Mouse (Mus musculus): Measurements from ENCODE around the gene Gm26558. TPM values are rescaled to one million over a fixed set of nuclear protein-coding genes. Genes with fewer than 3 reads are reported as not detected.

The Gm26558 gene
- 5.2 and 5.4 TPM in 2 replicates for polyA plus RNA-seq (2014; fragmentation: Nextera tagmentation; extraction: Ambion mirVana)

DNA sequence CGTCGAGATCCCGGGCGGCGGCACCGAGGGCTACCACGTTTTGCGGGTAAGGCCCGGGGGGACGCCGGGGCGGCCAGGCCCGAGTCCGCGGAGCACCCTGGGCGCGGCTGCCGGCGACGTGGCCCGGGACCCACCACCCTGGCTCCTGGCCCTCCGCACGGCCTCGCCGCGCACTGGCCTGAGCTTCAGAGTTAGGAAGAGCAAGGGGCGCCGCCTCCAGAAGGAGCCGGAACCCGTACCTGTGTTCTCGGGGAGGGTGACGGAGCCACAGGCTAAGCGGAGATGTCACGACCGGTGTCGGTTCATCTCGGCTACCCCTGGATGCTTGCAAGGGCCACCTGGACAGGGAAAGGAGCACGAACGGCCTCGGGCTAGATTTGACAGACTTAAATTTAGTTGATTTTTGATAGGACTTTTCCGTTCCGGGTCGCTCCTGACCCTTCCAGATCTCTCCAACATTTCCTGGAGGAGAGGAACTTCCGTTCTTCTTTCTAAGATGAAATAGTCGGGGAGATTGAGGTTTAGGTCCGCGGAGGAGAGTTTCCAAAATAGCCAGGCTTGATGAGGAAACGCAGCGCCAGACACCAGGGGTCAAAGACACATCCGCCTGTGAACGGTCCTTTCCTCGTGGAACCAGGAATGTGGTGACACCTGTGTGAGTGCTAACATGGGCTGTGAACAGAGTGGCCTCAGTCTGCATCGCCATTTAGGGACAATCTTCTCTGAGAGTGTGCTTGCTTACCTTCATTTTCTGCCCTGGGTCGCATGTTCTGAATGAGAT, at the start of gene Gm26558:
TSS of gene Gm26558 (minus strand) at position 394 of the 781 bp plus-strand sequence.
- peak; percentile 80 for ATAC-seq (replicated peaks; ENCODE audit: low FRiP score, low TSS enrichment, low read depth)

DNA sequence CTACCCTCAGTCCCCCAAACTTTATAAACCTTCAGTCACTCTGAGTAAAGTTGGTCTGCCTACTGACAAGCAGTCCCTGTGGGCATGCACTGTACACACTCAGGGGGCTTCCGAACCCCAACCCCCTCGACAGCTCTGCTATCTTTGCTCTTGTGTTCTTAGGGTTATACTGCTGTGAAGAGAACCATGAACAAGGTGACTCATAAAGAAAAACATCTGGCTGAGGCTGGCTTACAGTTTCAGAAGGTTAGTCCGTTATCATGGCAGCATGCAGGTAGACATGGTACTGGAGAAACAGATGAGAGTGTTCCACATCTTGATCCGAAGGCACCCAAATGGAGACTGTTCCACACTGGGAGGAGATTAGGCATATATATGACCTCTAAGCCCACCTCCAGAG, 49.0 kb upstream of the Gm26558 start:
- 95% methylated on average over 4 of the region's 4 CpGs for WGBS
- Histone ChIP-seq H3K4me1 (replicated peaks; ENCODE audit: control insufficient read depth, insufficient read depth, low read length) (no peaks in the 10 kb centered on the region), H3K4me2 (ENCODE audit: low read length) (no peak overlapping the region), H3K4me3 (ENCODE audit: low read depth, low read length) (no peak overlapping the region), H3K27me3 (replicated peaks; ENCODE audit: control insufficient read depth, insufficient read depth, low read length) (no peaks in the 10 kb centered on the region), H3K9ac (ENCODE audit: low read length) (no peak overlapping the region), H3K27ac (ENCODE audit: low read depth) (no peak overlapping the region), H3K9me3 (ENCODE audit: control insufficient read depth, low read length) (no peaks in the 10 kb centered on the region), H3K36me3 (ENCODE audit: control insufficient read depth, insufficient read depth, low read length) (peaks cover 55% of the 10 kb centered on the region)
- DNase-seq (ENCODE audit: low spot score) (no peak), ATAC-seq (replicated peaks; ENCODE audit: low FRiP score, low TSS enrichment, low read depth) (no peak)

More for the DNA sequence above, at the start of gene Gm26558:
- Histone ChIP-seq H3K9me3 (ENCODE audit: control insufficient read depth, low read length) (no peaks in the 10 kb centered on the region), H3K36me3 (ENCODE audit: control insufficient read depth, insufficient read depth, low read length) (no peaks in the 10 kb centered on the region), H3K4me3 (ENCODE audit: low read depth, low read length) (peak within 1 kb of the TSS; percentile 96), H3K4me2 (ENCODE audit: low read length) (peak within 1 kb of the TSS; percentile 85), H3K27me3 (replicated peaks; ENCODE audit: control insufficient read depth, insufficient read depth, low read length) (no peaks in the 10 kb centered on the region), H3K27ac (ENCODE audit: low read depth) (peak within 1 kb of the TSS; percentile 91), H3K9ac (ENCODE audit: low read length) (peak within 1 kb of the TSS; percentile 98), H3K4me1 (replicated peaks; ENCODE audit: control insufficient read depth, insufficient read depth, low read length) (peaks cover 13% of the 10 kb centered on the region)
- under 1% methylated on average over 48 of the region's 54 CpGs for WGBS
- DNase-seq (ENCODE audit: low spot score) = peak; percentile 84

- no peak for ATAC-seq (replicated peaks; ENCODE audit: low FRiP score, low TSS enrichment, low read depth)
- Histone ChIP-seq H3K9me3 (ENCODE audit: control insufficient read depth, low read length) (no peaks in the 10 kb centered on the region), H3K9ac (ENCODE audit: low read length) (no peak overlapping the region), H3K27me3 (replicated peaks; ENCODE audit: control insufficient read depth, insufficient read depth, low read length) (no peaks in the 10 kb centered on the region), H3K4me3 (ENCODE audit: low read depth, low read length) (no peak overlapping the region), H3K36me3 (ENCODE audit: control insufficient read depth, insufficient read depth, low read length) (peaks cover 49% of the 10 kb centered on the region), H3K27ac (ENCODE audit: low read depth) (no peak overlapping the region), H3K4me1 (replicated peaks; ENCODE audit: control insufficient read depth, insufficient read depth, low read length) (no peaks in the 10 kb centered on the region), H3K4me2 (ENCODE audit: low read length) (no peak overlapping the region)
- no peak for DNase-seq (ENCODE audit: low spot score)
- WGBS = 90% methylated on average over 7 of the region's 7 CpGs
These were observed 48.3 kb upstream of the Gm26558 start for GRCm38 (mm10) chr2:70710236-70710635.

GRCm38 (mm10) chr2:70708986-70709730, 47.2 kb upstream of the Gm26558 start:
- Histone ChIP-seq H3K27ac (ENCODE audit: low read depth) (no peak overlapping the region), H3K4me2 (ENCODE audit: low read length) (no peak overlapping the region), H3K4me1 (replicated peaks; ENCODE audit: control insufficient read depth, insufficient read depth, low read length) (no peaks in the 10 kb centered on the region), H3K36me3 (ENCODE audit: control insufficient read depth, insufficient read depth, low read length) (peaks cover 38% of the 10 kb centered on the region), H3K9me3 (ENCODE audit: control insufficient read depth, low read length) (no peaks in the 10 kb centered on the region), H3K27me3 (replicated peaks; ENCODE audit: control insufficient read depth, insufficient read depth, low read length) (no peaks in the 10 kb centered on the region), H3K9ac (ENCODE audit: low read length) (no peak overlapping the region), H3K4me3 (ENCODE audit: low read depth, low read length) (no peak overlapping the region)
- ATAC-seq (replicated peaks; ENCODE audit: low FRiP score, low TSS enrichment, low read depth) = no peak
- WGBS = 74% methylated on average over 13 of the region's 13 CpGs
- DNase-seq (ENCODE audit: low spot score) = no peak

GRCm38 (mm10) chr2:70702403-70702802, 40.5 kb upstream of the Gm26558 start:
- Histone ChIP-seq H3K27me3 (replicated peaks; ENCODE audit: control insufficient read depth, insufficient read depth, low read length) (no peaks in the 10 kb centered on the region), H3K27ac (ENCODE audit: low read depth) (no peak overlapping the region), H3K9ac (ENCODE audit: low read length) (no peak overlapping the region), H3K4me3 (ENCODE audit: low read depth, low read length) (no peak overlapping the region), H3K36me3 (ENCODE audit: control insufficient read depth, insufficient read depth, low read length) (no peaks in the 10 kb centered on the region), H3K4me1 (replicated peaks; ENCODE audit: control insufficient read depth, insufficient read depth, low read length) (no peaks in the 10 kb centered on the region), H3K4me2 (ENCODE audit: low read length) (no peak overlapping the region), H3K9me3 (ENCODE audit: control insufficient read depth, low read length) (no peaks in the 10 kb centered on the region)
- DNase-seq (ENCODE audit: low spot score) = no peak
- 35% methylated on average over 5 of the region's 5 CpGs for WGBS
- ATAC-seq (replicated peaks; ENCODE audit: low FRiP score, low TSS enrichment, low read depth) = no peak

- ATAC-seq (replicated peaks; ENCODE audit: low FRiP score, low TSS enrichment, low read depth) = no peak
- H3K9me3 ChIP-seq (ENCODE audit: control insufficient read depth, low read length) = no peaks in the 10 kb centered on the region
- H3K36me3 ChIP-seq (ENCODE audit: control insufficient read depth, insufficient read depth, low read length) = no peaks in the 10 kb centered on the region
- no peak overlapping the region for H3K27ac ChIP-seq (ENCODE audit: low read depth)
- H3K4me3 ChIP-seq (ENCODE audit: low read depth, low read length) = no peak overlapping the region
- no peaks in the 10 kb centered on the region for H3K27me3 ChIP-seq (replicated peaks; ENCODE audit: control insufficient read depth, insufficient read depth, low read length)
- 66% methylated on average over 9 of the region's 9 CpGs for WGBS
- H3K4me1 ChIP-seq (replicated peaks; ENCODE audit: control insufficient read depth, insufficient read depth, low read length) = no peaks in the 10 kb centered on the region
- DNase-seq (ENCODE audit: low spot score) = no peak
- H3K4me2 ChIP-seq (ENCODE audit: low read length) = no peak overlapping the region
- H3K9ac ChIP-seq (ENCODE audit: low read length) = no peak overlapping the region
These were observed 39.7 kb upstream of the Gm26558 start for GRCm38 (mm10) chr2:70701571-70701970.

DNA sequence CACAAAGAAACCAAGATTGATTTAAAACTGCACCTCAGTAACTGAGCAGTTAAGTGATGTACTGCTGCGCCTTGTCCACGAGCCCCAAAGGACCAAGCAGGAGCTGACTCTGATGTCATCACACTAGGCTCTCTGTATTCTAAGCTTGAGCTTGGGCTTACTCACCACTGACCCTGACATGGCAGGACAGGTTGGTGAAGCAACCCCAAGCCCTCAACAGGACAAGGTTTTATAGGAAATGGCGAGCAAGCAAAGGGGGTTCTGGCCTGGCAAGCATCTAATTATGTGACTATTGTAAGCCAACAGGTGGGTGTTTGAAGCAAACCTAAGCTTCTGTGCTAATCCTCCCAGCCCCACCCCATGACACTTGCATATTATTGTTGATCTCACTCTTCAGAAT, 38.9 kb upstream of the Gm26558 start:
- Histone ChIP-seq H3K27me3 (replicated peaks; ENCODE audit: control insufficient read depth, insufficient read depth, low read length) (no peaks in the 10 kb centered on the region), H3K4me3 (ENCODE audit: low read depth, low read length) (no peak overlapping the region), H3K4me2 (ENCODE audit: low read length) (no peak overlapping the region), H3K9ac (ENCODE audit: low read length) (no peak overlapping the region), H3K27ac (ENCODE audit: low read depth) (no peak overlapping the region), H3K36me3 (ENCODE audit: control insufficient read depth, insufficient read depth, low read length) (no peaks in the 10 kb centered on the region), H3K4me1 (replicated peaks; ENCODE audit: control insufficient read depth, insufficient read depth, low read length) (no peaks in the 10 kb centered on the region), H3K9me3 (ENCODE audit: control insufficient read depth, low read length) (no peaks in the 10 kb centered on the region)
- ATAC-seq (replicated peaks; ENCODE audit: low FRiP score, low TSS enrichment, low read depth) (no peak), DNase-seq (ENCODE audit: low spot score) (no peak)
- WGBS = 84% methylated on average over 3 of the region's 3 CpGs

GRCm38 (mm10) chr2:70695712-70696111, 33.8 kb upstream of the Gm26558 start:
- Histone ChIP-seq H3K4me1 (replicated peaks; ENCODE audit: control insufficient read depth, insufficient read depth, low read length) (no peaks in the 10 kb centered on the region), H3K9me3 (ENCODE audit: control insufficient read depth, low read length) (no peaks in the 10 kb centered on the region), H3K36me3 (ENCODE audit: control insufficient read depth, insufficient read depth, low read length) (peaks cover 18% of the 10 kb centered on the region), H3K4me3 (ENCODE audit: low read depth, low read length) (no peak overlapping the region), H3K27me3 (replicated peaks; ENCODE audit: control insufficient read depth, insufficient read depth, low read length) (no peaks in the 10 kb centered on the region), H3K4me2 (ENCODE audit: low read length) (no peak overlapping the region), H3K27ac (ENCODE audit: low read depth) (no peak overlapping the region), H3K9ac (ENCODE audit: low read length) (no peak overlapping the region)
- DNase-seq (ENCODE audit: low spot score) (no peak), ATAC-seq (replicated peaks; ENCODE audit: low FRiP score, low TSS enrichment, low read depth) (no peak)
- WGBS = 78% methylated on average over 10 of the region's 10 CpGs

All from intestine, embryonic 14.5 days (tissue).